Mouse (Mus musculus) heart, embryonic 12.5 days (tissue): ENCODE measurements around the gene Slc9a8. TPM values are rescaled to one million over a fixed set of nuclear protein-coding genes. Genes with fewer than 3 reads are reported as not detected.

Experiments used
- ATAC-seq: fragments of 200-750 bp; cut with Nextera tagmentation; 2 replicates; pipeline ENCODE4 v1.8.0; 2017; ENCODE audit warnings: moderate TSS enrichment, moderate library complexity; ENCODE audit not compliant: insufficient number of reproducible peaks, low FRiP score
- H3K27ac ChIP-seq: fragments of 300-500 bp; sonication (generic); 2 replicates; pipeline ENCODE4 v1.5.1; 2016; ENCODE audit warnings: mild to moderate bottlenecking, moderate library complexity; ENCODE audit not compliant: poor library complexity, severe bottlenecking
- H3K27me3 ChIP-seq: fragments of 300-500 bp; sonication (generic); replicated peaks from 2 replicates; pipeline ENCODE4 v1.6.1; 2016; ENCODE audit warnings: mild to moderate bottlenecking, moderate library complexity
- H3K36me3 ChIP-seq: fragments of 300-500 bp; sonication (generic); 2 replicates; pipeline ENCODE4 v1.6.1; 2016; ENCODE audit warnings: mild to moderate bottlenecking, moderate library complexity
- H3K4me1 ChIP-seq: fragments of 300-500 bp; sonication (generic); replicated peaks from 2 replicates; pipeline ENCODE4 v1.6.1; 2016; ENCODE audit warnings: mild to moderate bottlenecking
- H3K4me2 ChIP-seq: fragments of 300-500 bp; sonication (generic); 2 replicates; pipeline ENCODE4 v1.6.1; 2016; ENCODE audit warnings: mild to moderate bottlenecking, moderate library complexity
- H3K4me3 ChIP-seq: fragments of 300-500 bp; sonication (generic); 2 replicates; pipeline ENCODE4 v1.5.1; 2016; ENCODE audit warnings: mild to moderate bottlenecking
- H3K9ac ChIP-seq: fragments of 300-500 bp; sonication (generic); 2 replicates; pipeline ENCODE4 v1.6.1; 2016; ENCODE audit warnings: mild to moderate bottlenecking, moderate library complexity
- H3K9me3 ChIP-seq: fragments of 300-500 bp; sonication (generic); replicated peaks from 2 replicates; pipeline ENCODE4 v1.6.1; 2016; ENCODE audit warnings: mild to moderate bottlenecking, moderate library complexity
- WGBS: fragments of 180-500 bp; shearing (Covaris S2); methylation state at CpG from one replicate; pipeline ENCODE4 v1.1.7; 2016; 5-methylcytosine and 5-hydroxymethylcytosine counted together
- polyA plus RNA-seq: library from polyadenylated mRNA; unstranded; fragments of >200 nt; fragmentation: Nextera tagmentation; extraction: Ambion mirVana; gene quantifications from 2 replicates; pipeline ENCODE4 v1.2.1, GENCODE M21; 2016

The Slc9a8 gene
- polyA plus RNA-seq, 1 experiment from 2014 or later: 22.6 TPM

DNA sequence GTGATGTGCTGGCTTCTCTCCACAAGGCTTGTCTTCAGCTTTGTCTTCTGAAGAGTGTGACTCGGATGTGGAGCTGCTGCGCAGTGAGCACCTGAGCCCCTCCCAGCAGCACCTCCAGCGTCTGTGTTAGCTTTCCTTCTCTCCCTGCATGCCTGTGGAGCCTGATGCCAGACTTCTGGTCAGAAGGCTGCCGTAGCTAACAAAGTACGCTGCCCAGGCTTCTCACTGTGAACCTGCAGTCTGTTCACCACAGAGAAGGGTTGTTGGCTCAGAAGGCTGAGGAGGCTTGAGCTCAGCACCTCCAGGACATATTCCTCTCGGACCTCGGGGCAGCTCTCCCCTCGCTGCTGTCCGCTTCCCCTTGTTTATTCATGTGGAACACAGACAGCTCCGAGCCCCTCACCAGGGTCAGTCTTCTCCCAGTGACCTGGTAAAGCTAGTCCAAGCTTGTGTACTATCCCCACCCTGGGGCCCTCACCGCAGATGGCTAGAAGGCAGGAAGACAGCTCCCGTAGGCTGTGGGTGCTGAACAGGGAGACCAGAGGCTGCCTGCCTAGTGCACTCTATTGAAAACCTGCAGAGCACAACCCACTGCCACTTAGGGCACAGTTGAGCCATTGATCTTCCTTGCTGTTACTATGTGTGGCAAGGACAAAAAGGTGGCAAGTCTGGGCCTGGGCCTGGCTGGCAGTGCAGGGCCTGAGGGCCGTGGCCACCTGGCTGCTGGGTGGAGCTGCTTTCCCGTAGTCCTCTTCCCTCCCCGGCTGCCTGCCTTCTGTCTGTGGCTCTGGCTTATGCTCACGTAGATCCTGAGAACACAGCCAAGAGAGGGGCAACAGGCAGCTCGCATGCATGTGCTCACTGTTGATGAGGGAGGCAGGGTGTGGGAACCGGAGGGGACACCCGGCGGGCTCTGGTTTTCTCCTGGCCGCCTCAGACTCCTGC, 28.1 kb downstream of the Slc9a8 start:
- H3K9ac ChIP-seq: no peak overlapping the region
- H3K4me3 ChIP-seq: no peak overlapping the region
- H3K27me3 ChIP-seq: no peaks in the 10 kb centered on the region
- peaks cover 82% of the 10 kb centered on the region for H3K36me3 ChIP-seq
- H3K27ac ChIP-seq: no peak overlapping the region
- no peak overlapping the region for H3K4me2 ChIP-seq
- H3K4me1 ChIP-seq: peaks cover 20% of the 10 kb centered on the region
- no peaks in the 10 kb centered on the region for H3K9me3 ChIP-seq
- ATAC-seq: no peak
- WGBS: 90% methylated on average over 21 of the region's 21 CpGs

DNA sequence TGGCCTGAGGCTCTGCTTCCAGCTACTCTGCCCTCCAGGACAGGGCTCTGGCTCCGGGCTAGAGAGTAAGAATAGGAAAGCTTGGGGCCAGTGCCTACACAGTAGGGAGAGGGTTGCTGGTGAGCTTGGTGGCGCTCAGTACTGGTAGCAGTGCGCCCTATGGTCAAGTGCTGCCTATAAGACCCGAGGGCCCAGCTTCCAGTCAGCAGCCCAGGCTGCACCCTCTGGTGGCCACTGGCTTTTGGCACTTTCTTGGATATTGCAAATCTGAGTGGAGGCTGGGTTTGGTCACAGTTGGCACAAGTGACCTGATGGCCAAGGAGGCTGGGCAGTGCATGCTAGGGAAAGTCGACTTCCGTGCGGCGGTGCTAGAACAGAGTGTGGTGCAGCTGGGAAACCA, 29.1 kb downstream of the Slc9a8 start:
- Histone ChIP-seq H3K9me3 (no peaks in the 10 kb centered on the region), H3K4me3 (no peak overlapping the region), H3K4me1 (peaks cover 12% of the 10 kb centered on the region), H3K9ac (no peak overlapping the region), H3K27ac (no peak overlapping the region), H3K36me3 (peaks cover 83% of the 10 kb centered on the region), H3K4me2 (no peak overlapping the region), H3K27me3 (no peaks in the 10 kb centered on the region)
- no peak for ATAC-seq
- WGBS: 90% methylated on average over 8 of the region's 8 CpGs

DNA sequence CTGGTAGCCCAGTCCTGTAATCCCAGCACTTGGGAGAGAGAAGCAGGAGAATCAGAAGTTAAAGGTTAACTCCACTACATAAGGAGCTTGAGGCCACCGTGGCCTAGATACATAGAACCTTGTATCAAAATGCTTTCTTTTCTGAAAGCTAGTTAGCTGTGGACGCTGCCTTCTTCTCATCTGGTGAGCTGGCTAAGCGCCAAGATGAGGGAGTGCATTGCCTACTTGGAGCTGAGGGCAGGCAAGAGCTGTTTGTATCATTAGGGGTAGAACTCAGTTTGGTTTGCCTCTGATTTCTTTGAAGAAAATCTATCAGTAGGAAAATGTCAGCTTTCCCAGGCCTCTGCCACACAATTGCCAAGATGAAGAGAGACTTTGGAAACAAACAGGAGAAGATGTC, 32.3 kb downstream of the Slc9a8 start:
- H3K9me3 ChIP-seq: no peaks in the 10 kb centered on the region
- no peaks in the 10 kb centered on the region for H3K27me3 ChIP-seq
- H3K27ac ChIP-seq: no peak overlapping the region
- 0 out of 2 replicates have a peak, but pooled peaks cover 3% of the 10 kb centered on the region for H3K4me1 ChIP-seq
- H3K36me3 ChIP-seq: peaks cover 91% of the 10 kb centered on the region
- no peak overlapping the region for H3K9ac ChIP-seq
- 68% methylated on average over 3 of the region's 3 CpGs for WGBS
- H3K4me3 ChIP-seq: no peak overlapping the region
- no peak overlapping the region for H3K4me2 ChIP-seq
- ATAC-seq: no peak

DNA sequence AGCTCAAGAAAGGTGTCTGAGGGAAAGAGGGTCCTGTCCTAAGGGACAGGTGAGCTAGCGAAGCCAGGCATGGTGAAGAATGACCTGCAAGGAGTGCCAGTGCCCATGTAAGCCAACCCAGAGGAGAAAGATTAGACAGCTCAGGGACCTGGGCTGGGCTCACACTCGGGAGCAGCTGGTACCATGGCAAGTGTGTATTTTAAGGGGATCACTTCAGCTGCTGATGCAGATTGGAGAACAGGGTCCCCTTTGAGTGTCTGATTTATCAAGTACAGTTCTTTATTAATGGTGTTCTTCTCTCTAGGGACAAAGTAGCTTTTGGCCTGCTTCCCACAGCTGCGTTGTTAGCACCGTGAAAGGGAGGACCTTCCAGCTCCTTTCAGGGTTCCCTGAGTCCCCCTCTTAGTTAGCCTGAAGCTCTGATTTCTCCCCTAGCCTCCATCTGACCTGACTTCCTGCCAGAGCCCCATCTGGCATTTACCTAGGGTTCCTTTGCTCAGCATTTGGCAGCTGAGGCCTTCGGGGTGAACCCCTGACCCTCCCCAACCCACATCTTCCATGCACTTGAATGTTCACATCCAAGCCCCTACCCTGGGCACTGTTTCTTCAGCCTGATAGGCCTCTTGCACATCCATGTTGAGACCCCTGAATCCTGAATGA, 35.0 kb downstream of the Slc9a8 start:
- Histone ChIP-seq H3K9me3 (no peaks in the 10 kb centered on the region), H3K4me2 (no peak overlapping the region), H3K4me3 (no peak overlapping the region), H3K4me1 (0 out of 2 replicates have a peak, but pooled peaks cover 3% of the 10 kb centered on the region), H3K9ac (no peak overlapping the region), H3K27ac (no peak overlapping the region), H3K36me3 (peaks cover 89% of the 10 kb centered on the region), H3K27me3 (no peaks in the 10 kb centered on the region)
- WGBS: 88% methylated on average over 5 of the region's 5 CpGs
- ATAC-seq: no peak

DNA sequence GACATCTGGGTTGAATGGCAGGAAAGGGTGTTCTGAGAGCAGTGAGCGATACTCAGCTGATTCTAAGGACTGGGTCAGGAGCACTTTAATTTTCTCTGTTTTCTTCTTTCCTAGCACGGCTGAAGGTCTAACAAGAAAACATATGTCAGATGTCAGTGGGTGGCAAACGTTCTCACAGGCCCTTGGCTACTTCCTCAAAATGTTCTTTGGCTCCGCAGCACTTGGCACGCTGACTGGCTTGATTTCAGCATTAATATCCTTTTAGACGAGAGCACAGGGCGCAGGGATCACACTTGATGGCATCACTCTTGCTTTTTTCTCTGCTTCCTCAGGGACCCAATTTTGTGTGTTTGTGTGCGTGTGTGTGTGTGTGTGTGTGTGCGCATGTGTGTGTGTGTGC, 35.7 kb downstream of the Slc9a8 start:
- WGBS: 93% methylated on average over 9 of the region's 9 CpGs
- no peak for ATAC-seq
- H3K9me3 ChIP-seq: no peaks in the 10 kb centered on the region
- H3K9ac ChIP-seq: no peak overlapping the region
- no peak overlapping the region for H3K4me2 ChIP-seq
- 0 out of 2 replicates have a peak, but pooled peaks cover 3% of the 10 kb centered on the region for H3K4me1 ChIP-seq
- no peak overlapping the region for H3K27ac ChIP-seq
- H3K36me3 ChIP-seq: peaks cover 92% of the 10 kb centered on the region
- H3K27me3 ChIP-seq: no peaks in the 10 kb centered on the region
- no peak overlapping the region for H3K4me3 ChIP-seq

DNA sequence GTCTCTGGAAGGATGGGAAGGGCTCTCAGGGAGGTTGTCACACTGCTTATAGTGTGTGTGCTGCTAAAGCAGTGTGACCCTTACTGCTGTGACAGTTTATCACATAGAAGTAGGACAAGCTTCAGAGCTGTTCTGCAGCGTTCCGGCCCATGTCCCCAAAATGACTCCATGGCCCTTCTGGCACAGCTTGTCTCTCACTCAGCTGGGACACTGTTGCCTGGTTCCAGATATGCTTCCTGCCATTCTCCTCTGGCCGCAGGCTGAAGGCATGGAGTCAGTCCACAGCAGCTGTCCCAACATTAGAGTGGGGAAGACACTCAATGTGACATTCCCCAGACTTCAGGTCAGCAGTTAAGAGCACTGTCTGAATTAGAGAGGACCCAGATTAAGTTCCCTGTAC, 37.0 kb downstream of the Slc9a8 start:
- 0 out of 2 replicates have a peak, but pooled peaks cover 3% of the 10 kb centered on the region for H3K4me1 ChIP-seq
- no peak for ATAC-seq
- 81% methylated on average over 3 of the region's 3 CpGs for WGBS
- no peaks in the 10 kb centered on the region for H3K9me3 ChIP-seq
- H3K9ac ChIP-seq: no peak overlapping the region
- no peaks in the 10 kb centered on the region for H3K27me3 ChIP-seq
- no peak overlapping the region for H3K4me2 ChIP-seq
- no peak overlapping the region for H3K4me3 ChIP-seq
- no peak overlapping the region for H3K27ac ChIP-seq
- H3K36me3 ChIP-seq: peaks cover 82% of the 10 kb centered on the region

DNA sequence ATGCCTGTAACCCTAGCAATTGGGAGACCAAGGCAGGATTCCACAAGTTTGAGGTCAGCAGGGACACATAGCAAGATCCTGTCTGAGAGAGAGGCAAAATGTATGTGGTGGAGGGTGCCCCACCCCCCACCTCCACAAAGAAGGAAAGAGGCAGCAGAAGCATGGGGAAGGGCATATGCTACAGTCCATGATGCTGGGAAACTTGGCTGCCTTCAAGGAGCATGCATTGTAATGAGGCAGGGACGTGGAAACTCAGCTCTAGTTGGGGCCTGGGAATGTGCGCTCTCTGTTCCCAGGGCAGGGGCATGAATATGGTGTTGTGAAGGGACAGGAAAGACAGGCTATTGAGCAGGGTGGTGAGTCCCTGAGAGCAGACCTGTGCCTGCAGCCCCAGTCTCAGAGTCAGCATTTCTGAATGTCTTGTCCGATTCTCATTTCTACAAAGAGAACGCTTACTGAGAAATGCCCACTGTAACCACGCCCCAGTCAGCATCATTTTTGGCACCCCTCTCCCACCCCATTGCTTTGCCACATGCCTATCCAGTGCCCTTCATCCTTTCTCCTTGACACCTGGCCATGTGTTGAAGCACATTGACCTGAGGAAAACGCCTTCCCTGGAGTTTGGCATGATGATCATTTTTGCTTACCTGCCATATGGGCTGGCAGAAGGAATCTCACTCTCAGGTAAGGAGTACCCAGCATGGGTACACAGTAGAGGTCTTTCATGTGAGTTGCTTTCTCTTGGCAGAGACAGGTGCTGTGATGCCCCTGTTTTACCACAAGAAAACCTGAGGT, 37.8 kb downstream of the Slc9a8 start:
- Histone ChIP-seq H3K36me3 (peaks cover 75% of the 10 kb centered on the region), H3K27me3 (no peaks in the 10 kb centered on the region), H3K4me2 (no peak overlapping the region), H3K4me1 (0 out of 2 replicates have a peak, but pooled peaks cover 3% of the 10 kb centered on the region), H3K9ac (no peak overlapping the region), H3K9me3 (no peaks in the 10 kb centered on the region), H3K4me3 (no peak overlapping the region), H3K27ac (no peak overlapping the region)
- ATAC-seq: no peak
- WGBS: 96% methylated on average over 6 of the region's 6 CpGs

DNA sequence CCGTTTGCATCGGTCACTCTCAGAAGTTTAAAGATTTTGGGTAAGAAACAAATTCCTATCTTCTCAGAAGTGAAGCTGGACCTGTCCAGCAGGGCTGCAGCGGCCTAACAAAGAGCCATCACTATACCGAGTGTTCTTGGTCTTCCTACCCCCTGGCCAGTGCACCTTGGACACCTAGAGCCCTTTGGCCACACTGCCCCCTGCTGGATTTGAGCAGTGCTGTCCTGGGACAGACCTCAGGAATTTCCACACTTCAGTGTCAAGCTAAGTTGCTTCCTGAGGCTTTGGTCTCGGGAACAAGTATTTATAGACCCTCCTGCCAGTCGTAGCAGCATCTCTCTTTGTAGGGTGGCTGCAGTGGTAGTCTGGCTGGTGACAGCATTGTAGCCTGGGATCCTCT, 41.4 kb downstream of the Slc9a8 start:
- Histone ChIP-seq H3K4me1 (0 out of 2 replicates have a peak, but pooled peaks cover 3% of the 10 kb centered on the region), H3K4me2 (no peak overlapping the region), H3K9ac (no peak overlapping the region), H3K9me3 (no peaks in the 10 kb centered on the region), H3K27ac (no peak overlapping the region), H3K4me3 (no peak overlapping the region), H3K27me3 (no peaks in the 10 kb centered on the region), H3K36me3 (peaks cover 73% of the 10 kb centered on the region)
- ATAC-seq: peak; percentile 63; the same call in 1 of the 2 replicates
- 51% methylated on average over 6 of the region's 6 CpGs for WGBS

DNA sequence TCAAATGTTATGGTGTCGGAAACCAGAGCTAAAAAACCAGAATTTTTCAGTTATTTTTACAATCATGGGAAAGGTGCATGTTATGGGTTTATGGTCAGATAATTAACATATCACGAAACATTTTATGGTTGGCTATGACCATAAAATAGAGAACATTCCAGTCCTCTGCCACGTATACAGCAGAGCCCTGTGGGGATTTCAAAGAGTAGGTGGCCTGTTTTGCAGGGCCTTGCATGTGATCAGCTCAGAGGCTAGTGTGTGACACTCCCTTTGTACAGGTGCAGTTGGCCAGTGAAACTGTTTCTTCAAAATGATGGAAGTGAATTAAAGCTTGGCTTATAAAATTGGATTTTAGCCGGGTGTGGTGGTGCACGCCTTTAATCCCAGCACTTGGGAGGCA, 42.3 kb downstream of the Slc9a8 start:
- H3K4me3 ChIP-seq: no peak overlapping the region
- no peaks in the 10 kb centered on the region for H3K27me3 ChIP-seq
- WGBS: 93% methylated on average over 5 of the region's 5 CpGs
- no peak for ATAC-seq
- no peaks in the 10 kb centered on the region for H3K9me3 ChIP-seq
- no peak overlapping the region for H3K9ac ChIP-seq
- no peaks in the 10 kb centered on the region for H3K4me1 ChIP-seq
- no peak overlapping the region for H3K27ac ChIP-seq
- H3K4me2 ChIP-seq: no peak overlapping the region
- H3K36me3 ChIP-seq: peaks cover 72% of the 10 kb centered on the region

DNA sequence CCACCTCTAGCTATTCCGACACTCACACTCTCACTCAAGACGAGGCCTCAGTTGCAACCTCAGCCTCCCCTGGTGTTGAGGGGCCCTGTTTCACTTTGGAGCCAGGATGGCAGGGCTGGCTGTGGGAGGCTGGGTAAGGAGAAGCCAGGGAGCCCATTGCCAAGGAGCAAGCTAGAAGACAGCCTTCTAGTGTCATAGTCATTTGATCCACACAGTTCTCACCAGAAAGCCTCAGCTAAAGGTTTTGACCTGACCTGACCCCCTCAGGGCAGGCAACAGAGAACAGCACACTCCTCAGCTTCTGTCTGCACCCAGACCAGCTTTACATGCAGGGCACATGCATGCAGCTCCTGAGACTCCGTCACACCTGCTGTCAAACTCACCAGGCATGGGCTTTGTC, 44.4 kb downstream of the Slc9a8 start:
- no peak for ATAC-seq
- Histone ChIP-seq H3K4me1 (no peaks in the 10 kb centered on the region), H3K36me3 (peaks cover 70% of the 10 kb centered on the region), H3K4me2 (no peak overlapping the region), H3K4me3 (no peak overlapping the region), H3K9me3 (no peaks in the 10 kb centered on the region), H3K9ac (no peak overlapping the region), H3K27ac (no peak overlapping the region), H3K27me3 (no peaks in the 10 kb centered on the region)
- WGBS: 92% methylated on average over 3 of the region's 3 CpGs

DNA sequence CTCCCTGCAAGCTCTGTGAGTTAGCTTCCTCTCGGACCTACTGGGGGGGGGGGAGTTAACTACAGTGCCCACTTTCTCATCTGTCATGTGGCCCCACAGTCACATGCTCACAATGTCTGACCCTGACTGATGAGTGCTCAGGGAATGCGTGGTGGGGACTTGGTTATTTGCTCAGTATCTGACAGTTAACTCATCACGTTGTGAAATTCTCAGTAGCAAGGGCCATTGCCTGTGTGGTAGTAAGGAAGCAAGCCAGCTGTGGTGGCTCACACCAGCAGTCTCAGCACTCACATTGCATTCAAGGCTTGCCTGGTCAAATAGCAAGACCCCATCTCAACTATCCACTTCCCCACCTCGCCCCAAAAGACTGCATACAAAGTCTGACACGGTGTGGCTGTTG, 45.7 kb downstream of the Slc9a8 start:
- no peaks in the 10 kb centered on the region for H3K9me3 ChIP-seq
- H3K4me1 ChIP-seq: no peaks in the 10 kb centered on the region
- no peak overlapping the region for H3K27ac ChIP-seq
- no peak overlapping the region for H3K9ac ChIP-seq
- no peak overlapping the region for H3K4me2 ChIP-seq
- no peak overlapping the region for H3K4me3 ChIP-seq
- ATAC-seq: no peak
- H3K36me3 ChIP-seq: peaks cover 72% of the 10 kb centered on the region
- no peaks in the 10 kb centered on the region for H3K27me3 ChIP-seq
- WGBS: 77% methylated on average over 5 of the region's 5 CpGs
